12 mouse cellular contexts compared by ENCODE assay signal in genomic region chr16:10844319-10844670, GRCm38 (mm10). TPM values are rescaled to one million over a fixed set of nuclear protein-coding genes. Genes with fewer than 3 reads are reported as not detected.
DNase-seq lines count a peak whose midpoint lies in the region; ATAC-seq and TF ChIP-seq lines count a peak whose summit lies in the region.
"Had no signal": no experiment of that assay in that cellular context is flagged by ENCODE, and none has a peak within 500 bp of the region (broad histone marks: within the 10 kb centered on the region; RNA-seq: fewer than 3 reads in every experiment).

No protein-coding gene starts in this region.

- DNase-seq in heart, postnatal 36 days, result no peak
- no peak for DNase-seq in midbrain, embryonic 11.5 days (ENCODE audit: low spot score, missing footprints)
- DNase-seq in urinary bladder, adult 2 months (ENCODE audit: low spot score), result no peak
- DNase-seq in cerebellum, postnatal 36 days, result no peak

- peak overlapping the region; percentile 54 for H3K4me2 ChIP-seq in heart, embryonic 11.5 days
- peak overlapping the region; percentile 36; the same call in 1 of the 2 replicates for H3K4me2 ChIP-seq in midbrain, embryonic 13.5 days (replicated peaks)
- H3K4me2 ChIP-seq in midbrain, embryonic 11.5 days, result no peak overlapping the region
- peak overlapping the region; percentile 51 for H3K4me2 ChIP-seq in intestine, postnatal 0 days (replicated peaks; ENCODE audit: low read depth)
- peak overlapping the region; percentile 50 for H3K4me2 ChIP-seq in neural tube, embryonic 15.5 days

- no peak for TF ChIP-seq CTCF in intestine, postnatal 0 days (IDR thresholded peaks at IDR 0.05; ENCODE audit: low read depth)

- no peak for ATAC-seq in heart, embryonic 11.5 days (replicated peaks; ENCODE audit: insufficient number of reproducible peaks, low FRiP score, low TSS enrichment)
- no peak for ATAC-seq in midbrain, embryonic 13.5 days
- no peak for ATAC-seq in midbrain, embryonic 11.5 days (ENCODE audit: low FRiP score)
- ATAC-seq in intestine, postnatal 0 days, result no peak
- ATAC-seq in neural tube, embryonic 15.5 days (ENCODE audit: low FRiP score), result no peak

- WGBS in heart, embryonic 11.5 days (ENCODE audit: insufficient replicate concordance), result 39% methylated on average over 6 of the region's 6 CpGs
- 69% methylated on average over 6 of the region's 6 CpGs for WGBS in midbrain, embryonic 13.5 days
- WGBS in midbrain, embryonic 11.5 days, result 78% methylated on average over 6 of the region's 6 CpGs
- WGBS in intestine, postnatal 0 days, result 57% methylated on average over 6 of the region's 6 CpGs
- 66% methylated on average over 6 of the region's 6 CpGs for WGBS in neural tube, embryonic 15.5 days

- H3K9ac ChIP-seq in heart, embryonic 11.5 days (ENCODE audit: low read depth, low read length), result peak overlapping the region; percentile 24; the same call in 1 of the 2 replicates
- no peak overlapping the region for H3K9ac ChIP-seq in midbrain, embryonic 13.5 days (replicated peaks)
- no peak overlapping the region for H3K9ac ChIP-seq in midbrain, embryonic 11.5 days (ENCODE audit: low read length)
- no peak overlapping the region for H3K9ac ChIP-seq in intestine, postnatal 0 days (ENCODE audit: low read depth, low read length)
- H3K9ac ChIP-seq in neural tube, embryonic 15.5 days (replicated peaks), result no peak overlapping the region
- H3K9ac ChIP-seq: neural tube, embryonic 12.5 days had no signal

- intact Hi-C loops in heart, postnatal 36 days (cut with DNase I), result no loop called here

- no peaks in the 10 kb centered on the region for H3K36me3 ChIP-seq in heart, embryonic 11.5 days (ENCODE audit: control insufficient read depth, insufficient read depth, low read length)
- H3K36me3 ChIP-seq in midbrain, embryonic 13.5 days, result no peaks in the 10 kb centered on the region
- H3K36me3 ChIP-seq in midbrain, embryonic 11.5 days (ENCODE audit: control insufficient read depth, insufficient read depth, low read length), result no peaks in the 10 kb centered on the region
- no peaks in the 10 kb centered on the region for H3K36me3 ChIP-seq in intestine, postnatal 0 days (ENCODE audit: control insufficient read depth, insufficient read depth)
- no peaks in the 10 kb centered on the region for H3K36me3 ChIP-seq in neural tube, embryonic 15.5 days
- H3K36me3 ChIP-seq: neural tube, embryonic 12.5 days had no signal

- no peaks in the 10 kb centered on the region for H3K27me3 ChIP-seq in heart, embryonic 11.5 days (ENCODE audit: control insufficient read depth, insufficient read depth, low read length)
- no peaks in the 10 kb centered on the region for H3K27me3 ChIP-seq in midbrain, embryonic 13.5 days
- H3K27me3 ChIP-seq in midbrain, embryonic 11.5 days (ENCODE audit: control insufficient read depth, insufficient read depth, low read length), result no peaks in the 10 kb centered on the region
- no peaks in the 10 kb centered on the region for H3K27me3 ChIP-seq in intestine, postnatal 0 days (replicated peaks; ENCODE audit: control insufficient read depth, insufficient read depth, low read length)
- H3K27me3 ChIP-seq in neural tube, embryonic 15.5 days (replicated peaks), result no peaks in the 10 kb centered on the region
- H3K27me3 ChIP-seq: neural tube, embryonic 12.5 days had no signal

- no peak overlapping the region for H3K4me3 ChIP-seq in heart, embryonic 11.5 days (ENCODE audit: low read depth, low read length)
- H3K4me3 ChIP-seq in midbrain, embryonic 13.5 days (replicated peaks), result no peak overlapping the region
- H3K4me3 ChIP-seq in midbrain, embryonic 11.5 days (ENCODE audit: low read depth, low read length), result no peak overlapping the region
- no peak overlapping the region; the same call in 1 of the 2 replicates for H3K4me3 ChIP-seq in intestine, postnatal 0 days (ENCODE audit: low read depth, low read length)
- no peak overlapping the region for H3K4me3 ChIP-seq in neural tube, embryonic 15.5 days (replicated peaks)
- H3K4me3 ChIP-seq: neural tube, embryonic 12.5 days had no signal

- peak overlapping the region; percentile 54 for H3K27ac ChIP-seq in heart, embryonic 11.5 days (ENCODE audit: low read depth, low read length)
- no peak overlapping the region for H3K27ac ChIP-seq in midbrain, embryonic 13.5 days
- H3K27ac ChIP-seq in midbrain, embryonic 11.5 days (ENCODE audit: low read depth, low read length), result no peak overlapping the region
- H3K27ac ChIP-seq in intestine, postnatal 0 days (ENCODE audit: low read depth, low read length), result no peak overlapping the region
- H3K27ac ChIP-seq in neural tube, embryonic 15.5 days (replicated peaks), result peak overlapping the region; percentile 28; the same call in 1 of the 2 replicates
- H3K27ac ChIP-seq: neural tube, embryonic 12.5 days had no signal

- H3K9me3 ChIP-seq in heart, embryonic 11.5 days (replicated peaks; ENCODE audit: control insufficient read depth, low read length), result no peaks in the 10 kb centered on the region
- no peaks in the 10 kb centered on the region for H3K9me3 ChIP-seq in midbrain, embryonic 13.5 days
- no peaks in the 10 kb centered on the region for H3K9me3 ChIP-seq in midbrain, embryonic 11.5 days (ENCODE audit: control insufficient read depth, low read length)
- no peaks in the 10 kb centered on the region for H3K9me3 ChIP-seq in intestine, postnatal 0 days (ENCODE audit: control insufficient read depth)
- H3K9me3 ChIP-seq in neural tube, embryonic 15.5 days (replicated peaks), result no peaks in the 10 kb centered on the region
- H3K9me3 ChIP-seq: neural tube, embryonic 12.5 days had no signal

- peaks cover 20% of the 10 kb centered on the region for H3K4me1 ChIP-seq in heart, embryonic 11.5 days (ENCODE audit: control insufficient read depth, insufficient read depth, low read length)
- peaks cover 11% of the 10 kb centered on the region for H3K4me1 ChIP-seq in midbrain, embryonic 13.5 days (replicated peaks)
- H3K4me1 ChIP-seq in midbrain, embryonic 11.5 days (ENCODE audit: control insufficient read depth, insufficient read depth, low read length), result peaks cover 7% of the 10 kb centered on the region
- H3K4me1 ChIP-seq in intestine, postnatal 0 days (replicated peaks; ENCODE audit: control insufficient read depth, insufficient read depth, low read length), result no peaks in the 10 kb centered on the region
- H3K4me1 ChIP-seq in neural tube, embryonic 15.5 days, result peaks cover 8% of the 10 kb centered on the region

RNA-seq across cellular contexts. Expression of gene Rmi2, which starts 9.4 kb away (rescaled TPM):
- polyA plus RNA-seq in heart, embryonic 11.5 days (2014; fragmentation: Nextera tagmentation; extraction: Ambion mirVana), result 2.7 and 2.9 TPM in 2 replicates
- total RNA-seq in heart, postnatal 36 days (2021), result under 1 TPM; 0.41 to 0.61 TPM
- polyA plus RNA-seq in midbrain, embryonic 13.5 days (2015; fragmentation: Nextera tagmentation; extraction: Ambion mirVana), result 0.68 and 1.0 TPM in 2 replicates
- 2.3 and 2.9 TPM in 2 replicates for polyA plus RNA-seq in midbrain, embryonic 11.5 days (2014; fragmentation: Nextera tagmentation; extraction: Ambion mirVana)
- polyA plus RNA-seq in intestine, postnatal 0 days (2015; fragmentation: Nextera tagmentation; extraction: Ambion mirVana), result 0.53 and 0.88 TPM in 2 replicates
- 0.37 and 1.7 TPM in 2 replicates for polyA plus RNA-seq in neural tube, embryonic 15.5 days (2015; fragmentation: Nextera tagmentation; extraction: Ambion mirVana)
- 0.31 and 0.66 TPM in 2 replicates for polyA plus RNA-seq in urinary bladder, adult 2 months (2012; rRNA removed)

RNA-seq across cellular contexts. Expression of gene Gm11172, which starts 31.6 kb away (rescaled TPM):
- not detected in 2 replicates for polyA plus RNA-seq in heart, embryonic 11.5 days (2014; fragmentation: Nextera tagmentation; extraction: Ambion mirVana)
- not detected for total RNA-seq in heart, postnatal 36 days (2021)
- polyA plus RNA-seq in midbrain, embryonic 13.5 days (2015; fragmentation: Nextera tagmentation; extraction: Ambion mirVana), result not detected in 2 replicates
- polyA plus RNA-seq in midbrain, embryonic 11.5 days (2014; fragmentation: Nextera tagmentation; extraction: Ambion mirVana), result not detected in 2 replicates
- not detected in 2 replicates for polyA plus RNA-seq in intestine, postnatal 0 days (2015; fragmentation: Nextera tagmentation; extraction: Ambion mirVana)
- not detected in 2 replicates for polyA plus RNA-seq in neural tube, embryonic 15.5 days (2015; fragmentation: Nextera tagmentation; extraction: Ambion mirVana)
- polyA plus RNA-seq in urinary bladder, adult 2 months (2012; rRNA removed), result not detected in 2 replicates
- total RNA-seq: adrenal gland, postnatal 14 days had no signal
- polyA plus RNA-seq: embryonic facial prominence, embryonic 11.5 days; large intestine, adult 2 months; neural tube, embryonic 12.5 days had no signal

RNA-seq across cellular contexts. Expression of gene Prm1, which starts 38.7 kb away (rescaled TPM):
- polyA plus RNA-seq in heart, embryonic 11.5 days (2014; fragmentation: Nextera tagmentation; extraction: Ambion mirVana), result not detected in 2 replicates
- total RNA-seq in heart, postnatal 36 days (2021), result not detected
- not detected in 2 replicates for polyA plus RNA-seq in midbrain, embryonic 13.5 days (2015; fragmentation: Nextera tagmentation; extraction: Ambion mirVana)
- not detected in 2 replicates for polyA plus RNA-seq in midbrain, embryonic 11.5 days (2014; fragmentation: Nextera tagmentation; extraction: Ambion mirVana)
- not detected in 2 replicates for polyA plus RNA-seq in intestine, postnatal 0 days (2015; fragmentation: Nextera tagmentation; extraction: Ambion mirVana)
- 0.50 and 0.89 TPM in 2 replicates for polyA plus RNA-seq in neural tube, embryonic 15.5 days (2015; fragmentation: Nextera tagmentation; extraction: Ambion mirVana)
- not detected in 2 replicates for polyA plus RNA-seq in urinary bladder, adult 2 months (2012; rRNA removed)
- total RNA-seq: adrenal gland, postnatal 14 days had no signal
- polyA plus RNA-seq: embryonic facial prominence, embryonic 11.5 days; neural tube, embryonic 12.5 days had no signal

RNA-seq across cellular contexts. Expression of gene Prm2, which starts 48.4 kb away (rescaled TPM):
- polyA plus RNA-seq in heart, embryonic 11.5 days (2014; fragmentation: Nextera tagmentation; extraction: Ambion mirVana), result not detected in 2 replicates
- total RNA-seq in heart, postnatal 36 days (2021), result not detected
- not detected in 2 replicates for polyA plus RNA-seq in midbrain, embryonic 13.5 days (2015; fragmentation: Nextera tagmentation; extraction: Ambion mirVana)
- polyA plus RNA-seq in midbrain, embryonic 11.5 days (2014; fragmentation: Nextera tagmentation; extraction: Ambion mirVana), result not detected in 2 replicates
- not detected in 2 replicates for polyA plus RNA-seq in intestine, postnatal 0 days (2015; fragmentation: Nextera tagmentation; extraction: Ambion mirVana)
- not detected in 2 replicates for polyA plus RNA-seq in neural tube, embryonic 15.5 days (2015; fragmentation: Nextera tagmentation; extraction: Ambion mirVana)
- polyA plus RNA-seq in urinary bladder, adult 2 months (2012; rRNA removed), result not detected in 2 replicates
- total RNA-seq: adrenal gland, postnatal 14 days had no signal
- polyA plus RNA-seq: embryonic facial prominence, embryonic 11.5 days; neural tube, embryonic 12.5 days had no signal

RNA-seq across cellular contexts. Expression of gene Prm3, which starts 53.6 kb away (rescaled TPM):
- not detected in 2 replicates for polyA plus RNA-seq in heart, embryonic 11.5 days (2014; fragmentation: Nextera tagmentation; extraction: Ambion mirVana)
- total RNA-seq in heart, postnatal 36 days (2021), result not detected
- not detected in 2 replicates for polyA plus RNA-seq in midbrain, embryonic 13.5 days (2015; fragmentation: Nextera tagmentation; extraction: Ambion mirVana)
- polyA plus RNA-seq in midbrain, embryonic 11.5 days (2014; fragmentation: Nextera tagmentation; extraction: Ambion mirVana), result not detected in 2 replicates
- not detected in 2 replicates for polyA plus RNA-seq in intestine, postnatal 0 days (2015; fragmentation: Nextera tagmentation; extraction: Ambion mirVana)
- not detected in 2 replicates for polyA plus RNA-seq in neural tube, embryonic 15.5 days (2015; fragmentation: Nextera tagmentation; extraction: Ambion mirVana)
- polyA plus RNA-seq in urinary bladder, adult 2 months (2012; rRNA removed), result not detected in 2 replicates
- total RNA-seq: adrenal gland, postnatal 14 days had no signal
- polyA plus RNA-seq: embryonic facial prominence, embryonic 11.5 days; large intestine, adult 2 months; neural tube, embryonic 12.5 days had no signal

Comparison
In these comparisons a context has a peak if more than half of its experiments do, and no peak if none do; other contexts are left out.
1. H3K27ac ChIP-seq: peak in heart, embryonic 11.5 days (single experiment) and neural tube, embryonic 15.5 days (single experiment); none in midbrain, embryonic 13.5 days (single experiment), midbrain, embryonic 11.5 days (single experiment) and intestine, postnatal 0 days (single experiment).